ENCODE assay signal across 20 mouse cellular contexts in genomic region chr12:76366276-76366675, GRCm38 (mm10). TPM values are rescaled to one million over a fixed set of nuclear protein-coding genes. Genes with fewer than 3 reads are reported as not detected.
DNase-seq lines count a peak whose midpoint lies in the region; ATAC-seq and TF ChIP-seq lines count a peak whose summit lies in the region.
"Had no signal": no experiment of that assay in that cellular context is flagged by ENCODE, and none has a peak within 500 bp of the region (broad histone marks: within the 10 kb centered on the region; RNA-seq: fewer than 3 reads in every experiment).

No protein-coding gene starts in this region.

- TF ChIP-seq CTCF in left cerebral cortex, adult 2 months (IDR thresholded peaks at IDR 0.05) = no peak

- H3K4me2 ChIP-seq in midbrain, embryonic 11.5 days = no peak overlapping the region
- H3K4me2 ChIP-seq in midbrain, embryonic 14.5 days (ENCODE audit: low read length) = no peak overlapping the region
- H3K4me2 ChIP-seq in liver, embryonic 12.5 days = peak overlapping the region; percentile 20

- H3K4me3 ChIP-seq in heart, embryonic 10.5 days = no peak overlapping the region
- no peak overlapping the region for H3K4me3 ChIP-seq in midbrain, embryonic 11.5 days (ENCODE audit: low read depth, low read length)
- no peak overlapping the region for H3K4me3 ChIP-seq in midbrain, embryonic 14.5 days (replicated peaks; ENCODE audit: low read depth, low read length)
- H3K4me3 ChIP-seq in liver, embryonic 12.5 days = no peak overlapping the region
- H3K4me3 ChIP-seq in left cerebral cortex, adult 2 months = no peak overlapping the region
- H3K4me3 ChIP-seq: embryonic facial prominence, embryonic 10.5 days; hindbrain, embryonic 10.5 days; intestine, embryonic 15.5 days; neural tube, embryonic 12.5 days had no signal

- H3K27ac ChIP-seq in heart, embryonic 10.5 days = 0 out of 2 replicates have a peak overlapping the region, but pooled peaks have one; percentile 16
- no peak overlapping the region for H3K27ac ChIP-seq in midbrain, embryonic 11.5 days (ENCODE audit: low read depth, low read length)
- H3K27ac ChIP-seq in midbrain, embryonic 14.5 days (replicated peaks; ENCODE audit: low read depth, low read length) = no peak overlapping the region
- peak overlapping the region; percentile 27; the same call in 1 of the 2 replicates for H3K27ac ChIP-seq in liver, embryonic 12.5 days
- no peak overlapping the region for H3K27ac ChIP-seq in left cerebral cortex, adult 2 months
- H3K27ac ChIP-seq: embryonic facial prominence, embryonic 10.5 days; hindbrain, embryonic 10.5 days; intestine, embryonic 15.5 days; midbrain, embryonic 10.5 days; neural tube, embryonic 12.5 days had no signal

- no peak overlapping the region for H3K9ac ChIP-seq in midbrain, embryonic 11.5 days (ENCODE audit: low read length)
- H3K9ac ChIP-seq in midbrain, embryonic 14.5 days (replicated peaks; ENCODE audit: low read length) = no peak overlapping the region
- H3K9ac ChIP-seq in liver, embryonic 12.5 days = peak overlapping the region; percentile 10; the same call in 1 of the 2 replicates
- H3K9ac ChIP-seq: heart, embryonic 15.5 days; intestine, embryonic 15.5 days; lung, embryonic 14.5 days; neural tube, embryonic 12.5 days had no signal

- intact Hi-C loops in left cerebral cortex, adult 2 months (cut with DNase I) = loop anchor here (5.0 kb wide), 1 partner anchor 226 kb away; no protein-coding TSS in a partner anchor

- WGBS in heart, embryonic 10.5 days = 80% methylated on average over 3 of the region's 3 CpGs
- 85% methylated on average over 3 of the region's 3 CpGs for WGBS in midbrain, embryonic 11.5 days
- 87% methylated on average over 3 of the region's 3 CpGs for WGBS in midbrain, embryonic 14.5 days
- 75% methylated on average over 3 of the region's 3 CpGs for WGBS in liver, embryonic 12.5 days (ENCODE audit: insufficient replicate concordance)

- no peak for ATAC-seq in midbrain, embryonic 11.5 days (ENCODE audit: low FRiP score)
- no peak for ATAC-seq in midbrain, embryonic 14.5 days (ENCODE audit: low FRiP score, low TSS enrichment)
- ATAC-seq in liver, embryonic 12.5 days = no peak
- ATAC-seq: intestine, embryonic 15.5 days had no signal

- peaks cover 50% of the 10 kb centered on the region for H3K4me1 ChIP-seq in heart, embryonic 10.5 days
- peaks cover 14% of the 10 kb centered on the region for H3K4me1 ChIP-seq in midbrain, embryonic 11.5 days (ENCODE audit: control insufficient read depth, insufficient read depth, low read length)
- H3K4me1 ChIP-seq in midbrain, embryonic 14.5 days (ENCODE audit: control insufficient read depth, insufficient read depth, low read length) = peaks cover 15% of the 10 kb centered on the region
- peaks cover 72% of the 10 kb centered on the region for H3K4me1 ChIP-seq in liver, embryonic 12.5 days

- no peaks in the 10 kb centered on the region for H3K27me3 ChIP-seq in heart, embryonic 10.5 days (ENCODE audit: insufficient read depth, poor library complexity, severe bottlenecking)
- no peaks in the 10 kb centered on the region for H3K27me3 ChIP-seq in midbrain, embryonic 11.5 days (ENCODE audit: control insufficient read depth, insufficient read depth, low read length)
- no peaks in the 10 kb centered on the region for H3K27me3 ChIP-seq in midbrain, embryonic 14.5 days (ENCODE audit: control insufficient read depth, insufficient read depth, low read length)
- no peaks in the 10 kb centered on the region for H3K27me3 ChIP-seq in liver, embryonic 12.5 days (replicated peaks)
- H3K27me3 ChIP-seq: heart, embryonic 15.5 days; intestine, embryonic 15.5 days; neural tube, embryonic 12.5 days had no signal

- H3K9me3 ChIP-seq in heart, embryonic 10.5 days = no peaks in the 10 kb centered on the region
- no peaks in the 10 kb centered on the region for H3K9me3 ChIP-seq in midbrain, embryonic 11.5 days (ENCODE audit: control insufficient read depth, low read length)
- no peaks in the 10 kb centered on the region for H3K9me3 ChIP-seq in midbrain, embryonic 14.5 days (ENCODE audit: control insufficient read depth, low read length)
- H3K9me3 ChIP-seq in liver, embryonic 12.5 days (replicated peaks) = no peaks in the 10 kb centered on the region
- H3K9me3 ChIP-seq: embryonic facial prominence, embryonic 10.5 days; heart, embryonic 15.5 days; hindbrain, embryonic 10.5 days; intestine, embryonic 15.5 days; midbrain, embryonic 10.5 days; neural tube, embryonic 12.5 days had no signal

- DNase-seq in heart, embryonic 10.5 days (ENCODE audit: low spot score) = no peak
- DNase-seq in heart, adult 11 months = no peak
- DNase-seq in midbrain, embryonic 11.5 days (ENCODE audit: low spot score, missing footprints) = peak; percentile 67
- DNase-seq in midbrain, embryonic 14.5 days = no peak
- no peak for DNase-seq in left cerebral cortex, adult 2 months (ENCODE audit: extremely low spot score in 1 of 2, low spot score in 2 of 2)
- DNase-seq in right cerebral cortex, postnatal 25 days = no peak
- DNase-seq: adrenal gland, adult 8-10 months; kidney, postnatal 36 days; left cerebral cortex, postnatal 4 days; lung, embryonic 14.5 days; lung, postnatal 36 days; thymus, adult 18-20 months had no signal

- 0 out of 2 replicates have a peak, but pooled peaks cover 4% of the 10 kb centered on the region for H3K36me3 ChIP-seq in heart, embryonic 10.5 days
- no peaks in the 10 kb centered on the region for H3K36me3 ChIP-seq in midbrain, embryonic 11.5 days (ENCODE audit: control insufficient read depth, insufficient read depth, low read length)
- no peaks in the 10 kb centered on the region for H3K36me3 ChIP-seq in midbrain, embryonic 14.5 days (ENCODE audit: control insufficient read depth, insufficient read depth, low read length)
- peaks cover 5% of the 10 kb centered on the region; the same call in 1 of the 2 replicates for H3K36me3 ChIP-seq in liver, embryonic 12.5 days
- H3K36me3 ChIP-seq: heart, embryonic 15.5 days; intestine, embryonic 15.5 days; neural tube, embryonic 12.5 days had no signal

RNA-seq across cellular contexts. Expression of gene Zbtb25, which starts 3.1 kb away (rescaled TPM):
- 12.7 and 16.8 TPM in 2 replicates for polyA plus RNA-seq in heart, embryonic 10.5 days (2016; fragmentation: Nextera tagmentation; extraction: Ambion mirVana)
- polyA plus RNA-seq in midbrain, embryonic 11.5 days (2014; fragmentation: Nextera tagmentation; extraction: Ambion mirVana) = 20.9 and 23.4 TPM in 2 replicates
- polyA plus RNA-seq in midbrain, embryonic 14.5 days (2014; fragmentation: Nextera tagmentation; extraction: Ambion mirVana) = 17.0 and 18.2 TPM in 2 replicates
- 10.3 and 10.8 TPM in 2 replicates for polyA plus RNA-seq in liver, embryonic 12.5 days (2016; fragmentation: Nextera tagmentation; extraction: Ambion mirVana)
- 10 to 100 TPM; 17.6 to 19.9 TPM for total RNA-seq in left cerebral cortex, adult 2 months (2021)

RNA-seq across cellular contexts. Expression of gene Zbtb1, which starts 3.8 kb away (rescaled TPM):
- 8.9 and 10.2 TPM in 2 replicates for polyA plus RNA-seq in heart, embryonic 10.5 days (2016; fragmentation: Nextera tagmentation; extraction: Ambion mirVana)
- 7.6 and 7.8 TPM in 2 replicates for polyA plus RNA-seq in midbrain, embryonic 11.5 days (2014; fragmentation: Nextera tagmentation; extraction: Ambion mirVana)
- polyA plus RNA-seq in midbrain, embryonic 14.5 days (2014; fragmentation: Nextera tagmentation; extraction: Ambion mirVana) = 3.2 and 4.2 TPM in 2 replicates
- polyA plus RNA-seq in liver, embryonic 12.5 days (2016; fragmentation: Nextera tagmentation; extraction: Ambion mirVana) = 7.3 and 8.2 TPM in 2 replicates
- total RNA-seq in left cerebral cortex, adult 2 months (2021) = 1 to 10 TPM; 6.8 to 7.1 TPM

RNA-seq across cellular contexts. Expression of gene Hspa2, which starts 37.7 kb away (rescaled TPM):
- 14.4 and 24.4 TPM in 2 replicates for polyA plus RNA-seq in heart, embryonic 10.5 days (2016; fragmentation: Nextera tagmentation; extraction: Ambion mirVana)
- polyA plus RNA-seq in midbrain, embryonic 11.5 days (2014; fragmentation: Nextera tagmentation; extraction: Ambion mirVana) = 5.1 and 7.0 TPM in 2 replicates
- polyA plus RNA-seq in midbrain, embryonic 14.5 days (2014; fragmentation: Nextera tagmentation; extraction: Ambion mirVana) = 5.1 and 5.3 TPM in 2 replicates
- polyA plus RNA-seq in liver, embryonic 12.5 days (2016; fragmentation: Nextera tagmentation; extraction: Ambion mirVana) = 2.1 and 2.9 TPM in 2 replicates
- total RNA-seq in left cerebral cortex, adult 2 months (2021) = 10 to 100 TPM; 64.9 to 66.4 TPM

RNA-seq across cellular contexts. Expression of gene Akap5, which starts 41.6 kb away (rescaled TPM):
- 9.5 and 12.3 TPM in 2 replicates for polyA plus RNA-seq in heart, embryonic 10.5 days (2016; fragmentation: Nextera tagmentation; extraction: Ambion mirVana)
- 4.1 TPM in 2 replicates for polyA plus RNA-seq in midbrain, embryonic 11.5 days (2014; fragmentation: Nextera tagmentation; extraction: Ambion mirVana)
- 8.7 and 8.8 TPM in 2 replicates for polyA plus RNA-seq in midbrain, embryonic 14.5 days (2014; fragmentation: Nextera tagmentation; extraction: Ambion mirVana)
- polyA plus RNA-seq in liver, embryonic 12.5 days (2016; fragmentation: Nextera tagmentation; extraction: Ambion mirVana) = 0.98 and 1.0 TPM in 2 replicates
- 10 to 100 TPM; 85.4 to 93.5 TPM for total RNA-seq in left cerebral cortex, adult 2 months (2021)

RNA-seq across cellular contexts. Expression of gene Ppp1r36, which starts 51.1 kb away (rescaled TPM):
- polyA plus RNA-seq in heart, embryonic 10.5 days (2016; fragmentation: Nextera tagmentation; extraction: Ambion mirVana) = 1.8 and 3.0 TPM in 2 replicates
- 0.39 and 0.51 TPM in 2 replicates for polyA plus RNA-seq in midbrain, embryonic 11.5 days (2014; fragmentation: Nextera tagmentation; extraction: Ambion mirVana)
- polyA plus RNA-seq in midbrain, embryonic 14.5 days (2014; fragmentation: Nextera tagmentation; extraction: Ambion mirVana) = 0.34 and 0.50 TPM in 2 replicates
- polyA plus RNA-seq in liver, embryonic 12.5 days (2016; fragmentation: Nextera tagmentation; extraction: Ambion mirVana) = 0.18 and 0.29 TPM in 2 replicates
- total RNA-seq in left cerebral cortex, adult 2 months (2021) = 1 to 10 TPM; 1.1 to 1.4 TPM
- total RNA-seq: granulocyte monocyte progenitor cell, adult 5-6 weeks had no signal

Comparison
In these comparisons a context has a peak if more than half of its experiments do, and no peak if none do; other contexts are left out.
1. H3K27ac ChIP-seq: peak in heart, embryonic 10.5 days (single experiment) and liver, embryonic 12.5 days (single experiment); none in midbrain, embryonic 11.5 days (single experiment), midbrain, embryonic 14.5 days (single experiment) and left cerebral cortex, adult 2 months (single experiment).